Mouse (Mus musculus) CH12.LX (cell line): ENCODE measurements around the gene Sphk2. TPM values are rescaled to one million over a fixed set of nuclear protein-coding genes. Genes with fewer than 3 reads are reported as not detected.

Source experiments
- DNase-seq: peaks from one replicate; pipeline ENCODE4 v3.0.0-alpha.2; 2013; ENCODE audit errors: extremely low read depth
- H3K27ac ChIP-seq: 2 replicates; pipeline ENCODE4 v1.5.1; 2012; ENCODE audit warnings: low read depth, mild to moderate bottlenecking, control low read depth, moderate library complexity; ENCODE audit not compliant: insufficient read depth
- H3K27me3 ChIP-seq: replicated peaks from 2 replicates; pipeline ENCODE3; 2012; ENCODE audit warnings: inconsistent platforms
- H3K36me3 ChIP-seq, 2 experiments: replicated peaks in 1 of 2; 2 replicates each; pipeline versions ENCODE3 to v1.6.1; 2012; ENCODE audit warnings: inconsistent platforms in 1 of 2, low read length in 1 of 2, mild to moderate bottlenecking in 1 of 2, mixed read lengths in 1 of 2, moderate library complexity in 1 of 2; ENCODE audit not compliant: control insufficient read depth in 1 of 2, insufficient read depth in 1 of 2
- H3K4me1 ChIP-seq, 2 experiments: 2 replicates each; pipeline ENCODE4 v1.6.1; 2012; ENCODE audit warnings: inconsistent platforms in 1 of 2, moderate library complexity in 1 of 2; ENCODE audit not compliant: insufficient read depth in 2 of 2, control insufficient read depth in 1 of 2
- H3K4me2 ChIP-seq: 2 replicates; pipeline ENCODE4 v1.6.1; 2012; ENCODE audit warnings: low read depth, mild to moderate bottlenecking, control low read depth; ENCODE audit not compliant: poor library complexity, insufficient read depth, severe bottlenecking
- H3K4me3 ChIP-seq, 3 experiments: fragments of 150-350 bp in 1 of 3; sonication (generic) in 1 of 3; replicated peaks in 1 of 3; 2 replicates each; pipeline versions ENCODE3 to v1.5.1; 2011 to 2012; ENCODE audit warnings: low read depth in 2 of 3, low read length in 2 of 3, mild to moderate bottlenecking in 2 of 3, moderate library complexity in 2 of 3, control low read depth in 1 of 3, improper control_type of control experiment in 1 of 3, inconsistent platforms in 1 of 3, mixed read lengths in 1 of 3; ENCODE audit not compliant: poor library complexity in 1 of 3
- H3K79me2 ChIP-seq: replicated peaks from 2 replicates; pipeline ENCODE4 v1.6.1; 2012; ENCODE audit warnings: mild to moderate bottlenecking, moderate library complexity; ENCODE audit not compliant: control insufficient read depth, poor library complexity, insufficient read depth, severe bottlenecking; ENCODE audit errors: extremely low read depth
- H3K9ac ChIP-seq: 2 replicates; pipeline ENCODE4 v1.6.1; 2012; ENCODE audit warnings: low read depth, mild to moderate bottlenecking, control low read depth, moderate library complexity; ENCODE audit not compliant: insufficient read depth
- H3K9me3 ChIP-seq: replicated peaks from 2 replicates; pipeline ENCODE3; 2012; ENCODE audit warnings: low read length, inconsistent platforms, mixed read lengths
- BHLHE40 ChIP-seq: IDR thresholded peaks from 2 replicates; pipeline ENCODE4 v1.6.1; 2011; ENCODE audit warnings: mild to moderate bottlenecking, low read depth, low read length, improper control_type of control experiment
- CTCF ChIP-seq, 2 experiments: IDR thresholded peaks in 1 of 2; conservative IDR thresholded peaks in 1 of 2; 2 replicates each; pipeline ENCODE4 v1.5.1; 2011 to 2012; ENCODE audit warnings: low read depth in 2 of 2, low read length in 2 of 2, improper control_type of control experiment in 1 of 2, inconsistent platforms in 1 of 2, mild to moderate bottlenecking in 1 of 2, moderate library complexity in 1 of 2
- E2F4 ChIP-seq: IDR thresholded peaks from 2 replicates; pipeline ENCODE4 v1.6.1; 2011; ENCODE audit warnings: low read depth, low read length, improper control_type of control experiment; ENCODE audit not compliant: insufficient replicate concordance
- EP300 ChIP-seq: IDR thresholded peaks from 2 replicates; pipeline ENCODE4 v1.6.1; 2011; ENCODE audit warnings: low read length, improper control_type of control experiment
- GABPA ChIP-seq: IDR thresholded peaks from 2 replicates; pipeline ENCODE4 v1.6.1; 2012; ENCODE audit warnings: low read depth, low read length, improper control_type of control experiment, inconsistent platforms; ENCODE audit not compliant: insufficient replicate concordance
- MAFK ChIP-seq: IDR thresholded peaks from 2 replicates; pipeline ENCODE4 v1.6.1; 2011; ENCODE audit warnings: low read length, improper control_type of control experiment; ENCODE audit not compliant: insufficient replicate concordance
- MAX ChIP-seq: IDR thresholded peaks from 2 replicates; pipeline ENCODE4 v1.6.1; 2011; ENCODE audit warnings: low read length, improper control_type of control experiment
- NELFE ChIP-seq: IDR thresholded peaks from 2 replicates; pipeline ENCODE4 v1.6.1; 2011; ENCODE audit warnings: low read depth, low read length, improper control_type of control experiment
- POLR2A ChIP-seq: IDR thresholded peaks from 2 replicates; pipeline ENCODE4 v1.6.1; 2011; ENCODE audit warnings: low read depth, mild to moderate bottlenecking, improper control_type of control experiment, low read length
- RAD21 ChIP-seq: IDR thresholded peaks from 2 replicates; pipeline ENCODE4 v1.6.1; 2011; ENCODE audit warnings: low read depth, mild to moderate bottlenecking, low read length, improper control_type of control experiment, moderate library complexity
- SIN3A ChIP-seq: IDR thresholded peaks from 2 replicates; pipeline ENCODE4 v1.6.1; 2012; ENCODE audit warnings: low read length, improper control_type of control experiment, inconsistent platforms
- TCF12 ChIP-seq: IDR thresholded peaks from 2 replicates; pipeline ENCODE4 v1.6.1; 2014; ENCODE audit warnings: low read depth, mild to moderate bottlenecking, inconsistent platforms, low read length, improper control_type of control experiment
- USF1 ChIP-seq: IDR thresholded peaks from 2 replicates; pipeline ENCODE4 v1.6.1; 2014; ENCODE audit warnings: low read depth, mild to moderate bottlenecking, inconsistent platforms, low read length, improper control_type of control experiment
- USF2 ChIP-seq: conservative IDR thresholded peaks from 2 replicates; pipeline ENCODE4 v1.6.1; 2011; ENCODE audit warnings: low read depth, low read length, improper control_type of control experiment
- ZMIZ1 ChIP-seq: IDR thresholded peaks from 2 replicates; pipeline ENCODE4 v1.6.1; 2012; ENCODE audit warnings: low read depth, mild to moderate bottlenecking, inconsistent platforms, low read length, improper control_type of control experiment
- ZNF384 ChIP-seq: IDR thresholded peaks from 2 replicates; pipeline ENCODE4 v1.6.1; 2012; ENCODE audit warnings: low read depth, low read length, improper control_type of control experiment, inconsistent platforms
- dilution Hi-C: fragments of 300-500 bp; cut with MboI; formaldehyde crosslinking; loops from 2 replicates; pipeline ENCODE4 v1.14.3; 2020; ENCODE audit warnings: low sequenced_read_pairs; ENCODE audit not compliant: extremely low pct_unique_long_range_greater_than_20kb, extremely low pct_ligation_motif_present
- in situ Hi-C: fragments of 300-500 bp; cut with MboI; formaldehyde crosslinking; loops from 3 replicates; pipeline ENCODE4 v1.14.3; 2019; ENCODE audit warnings: low sequenced_read_pairs, low pct_ligation_motif_present, low pct_unique_long_range_greater_than_20kb, mixed read lengths
- polyA plus RNA-seq: library from polyadenylated mRNA; unstranded; fragments of >175 nt; gene quantifications from 2 replicates; pipeline ENCODE4 v1.2.1, GENCODE M21; 2012; ENCODE audit warnings: low read depth; ENCODE audit not compliant: insufficient read length
- total RNA-seq, 2 experiments: library from RNA; depleted of rRNA; stranded (reverse); fragments of 300-350 nt in 1 of 2; fragments of >200 nt in 1 of 2; gene quantifications; 2 replicates each; pipeline ENCODE4 v1.2.3; 2012 to 2014

The Sphk2 gene
- total and polyA plus RNA-seq, 3 experiments: 9.4 to 22.4 (median 16.6) TPM

DNA sequence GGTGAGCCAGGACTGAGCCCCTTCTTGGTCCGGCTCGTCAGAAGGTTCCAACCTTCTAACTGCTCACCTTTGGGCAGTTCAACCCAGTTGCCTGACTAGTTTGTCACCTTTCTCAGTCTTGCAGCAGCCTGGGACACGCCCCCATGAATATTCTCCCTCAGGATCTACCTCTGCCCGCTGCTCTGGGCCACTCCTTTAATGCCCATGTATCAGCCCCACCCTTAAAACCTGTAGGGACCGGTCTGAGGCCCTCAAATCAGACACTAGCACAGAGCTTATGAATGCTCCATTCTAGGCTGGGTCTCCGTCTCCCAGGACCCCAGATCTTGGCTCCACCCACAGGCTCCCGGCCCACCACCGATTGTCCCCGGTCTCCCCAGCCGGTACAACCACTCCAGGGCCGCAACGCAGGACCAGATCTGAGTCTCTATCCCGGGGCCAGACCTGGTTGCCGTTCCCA lies 3.1 kb downstream of the Sphk2 start:
- no peaks in the 10 kb centered on the region for H3K9me3 ChIP-seq
- no peak for DNase-seq
- in situ Hi-C loops (no loop called here), dilution Hi-C loops (no loop called here)
- peak overlapping the region; percentile 76; the same call in 1 of the 2 replicates for H3K4me2 ChIP-seq
- H3K27ac ChIP-seq: no peak overlapping the region
- no peaks in the 10 kb centered on the region for H3K27me3 ChIP-seq
- H3K36me3 ChIP-seq: peaks cover 42 to 65% of the 10 kb centered on the region in 2 experiments
- H3K4me1 ChIP-seq: peaks cover under 1 to 26% of the 10 kb centered on the region in 2 experiments; a peak in 2 of 4 replicates
- peaks cover 43% of the 10 kb centered on the region for H3K79me2 ChIP-seq
- H3K4me3 ChIP-seq: peak overlapping the region; percentile 81 to 100 (median 84)
- TF ChIP-seq MAFK (no peak), POLR2A (no peak), ZMIZ1 (no peak), BHLHE40 (no peak), RAD21 (no peak), GABPA (no peak), E2F4 (no peak), NELFE (no peak), USF1 (no peak), USF2 (no peak), EP300 (no peak), CTCF (conservative IDR thresholded peaks at IDR 0.05 in 1 of 2, IDR thresholded peaks at IDR 0.05 in 1 of 2; ENCODE audit: low read depth in 2 of 2, low read length in 2 of 2) (no peak)
- H3K9ac ChIP-seq: peak overlapping the region; percentile 75

DNA sequence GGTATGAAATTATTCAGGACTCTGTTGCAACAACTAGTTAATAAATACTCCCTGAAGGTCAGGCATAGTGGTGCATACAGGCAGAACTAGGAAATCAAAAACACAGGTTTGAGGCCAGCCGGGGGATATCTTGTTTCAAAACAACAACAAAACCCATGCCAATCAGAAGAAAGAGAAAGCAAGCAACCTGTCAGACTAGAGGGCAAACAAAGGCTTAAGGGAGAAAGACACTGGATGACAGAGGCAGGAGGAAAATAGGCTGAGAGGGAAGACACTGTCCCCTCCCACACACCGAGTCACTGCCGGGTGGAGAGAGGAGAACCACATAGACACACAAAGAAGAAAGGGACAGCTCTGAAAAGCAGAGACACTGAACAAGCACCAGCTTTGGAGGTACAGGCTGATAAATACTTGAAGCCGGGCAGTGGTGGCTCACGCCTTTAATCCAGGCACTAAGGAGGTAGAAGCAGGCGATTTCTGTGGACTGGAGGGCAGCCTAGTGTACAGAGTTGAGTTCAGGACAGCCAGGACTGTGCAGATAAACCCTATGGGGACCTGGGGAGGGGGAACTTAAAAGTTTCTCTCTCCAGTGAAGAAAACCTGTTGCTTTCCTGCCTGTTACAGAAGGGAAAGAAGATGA lies 3.8 kb downstream of the Sphk2 start:
- no peak for DNase-seq
- H3K27me3 ChIP-seq: no peaks in the 10 kb centered on the region
- H3K4me2 ChIP-seq: peak overlapping the region; percentile 76; the same call in 1 of the 2 replicates
- dilution Hi-C loops (no loop called here), in situ Hi-C loops (no loop called here)
- peak overlapping the region in 1 of 3 experiments; percentile 100 for H3K4me3 ChIP-seq
- H3K36me3 ChIP-seq: peaks cover 35 to 65% of the 10 kb centered on the region in 2 experiments
- no peak overlapping the region for H3K27ac ChIP-seq
- peaks cover 0 to 31% of the 10 kb centered on the region in 2 experiments; a peak in 2 of 4 replicates for H3K4me1 ChIP-seq
- no peak overlapping the region for H3K9ac ChIP-seq
- no peaks in the 10 kb centered on the region for H3K9me3 ChIP-seq
- H3K79me2 ChIP-seq: peaks cover 37% of the 10 kb centered on the region
- no peak for TF ChIP-seq SIN3A
- TF ChIP-seq ZNF384: no peak
- TF ChIP-seq MAX: no peak
- no peak for TF ChIP-seq TCF12
